Mouse (Mus musculus) liver, embryonic 14.5 days (tissue): ENCODE results near the gene Gm49387.

Experiments
- CTCF ChIP-seq: IDR thresholded peaks from 2 replicates; pipeline ENCODE4 v1.5.1; 2016; ENCODE audit warnings: antibody characterized with exemption, low read depth, control low read depth
- EP300 ChIP-seq: IDR thresholded peaks from 2 replicates; pipeline ENCODE4 v1.6.1; 2016; ENCODE audit warnings: antibody characterized with exemption, low read depth

DNA sequence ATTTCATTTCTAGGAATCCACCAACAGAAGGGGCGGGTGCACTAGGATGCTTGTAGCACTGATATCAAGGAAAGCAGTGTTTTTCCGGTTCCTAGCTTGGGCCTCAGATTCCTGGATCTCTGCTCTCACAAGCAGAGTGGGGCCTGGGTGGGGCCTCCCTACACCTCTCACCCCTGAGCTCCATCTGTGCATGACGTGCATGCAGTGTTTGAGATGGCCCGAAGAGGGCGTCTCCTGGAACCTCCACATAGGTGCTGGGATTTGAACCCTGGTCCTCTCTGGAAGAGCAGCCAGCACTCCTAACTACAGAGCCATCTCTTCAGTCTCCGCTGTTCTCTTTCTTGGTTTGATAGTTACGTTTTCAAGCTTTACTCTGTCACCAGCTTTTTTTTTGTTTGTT lies 85.7 kb downstream of the Gm49387 start:
- TF ChIP-seq CTCF = 0 out of 2 replicates have a peak, but pooled peaks have one; percentile 20
- TF ChIP-seq EP300 = no peak
